Mouse (Mus musculus): ENCODE data around the gene Agbl4. TPM values are rescaled to one million over a fixed set of nuclear protein-coding genes. Genes with fewer than 3 reads are reported as not detected.

The Agbl4 gene
- total and polyA plus RNA-seq, 3 experiments = not detected

GRCm38 (mm10) chr4:111001641-111002040 lies 604.2 kb downstream of the Agbl4 start:
- Histone ChIP-seq H3K36me3 (replicated peaks in 1 of 2; ENCODE audit: control insufficient read depth in 1 of 2, insufficient read depth in 1 of 2, low read length in 1 of 2) (no peaks in the 10 kb centered on the region), H3K4me2 (ENCODE audit: insufficient read depth, low read depth, poor library complexity, severe bottlenecking) (no peak overlapping the region), H3K27me3 (replicated peaks) (no peaks in the 10 kb centered on the region), H3K4me3 (replicated peaks in 1 of 3; ENCODE audit: low read depth in 2 of 3, low read length in 2 of 3, poor library complexity in 1 of 3) (no peak overlapping the region), H3K9ac (ENCODE audit: insufficient read depth, low read depth) (no peak overlapping the region), H3K4me1 (ENCODE audit: control insufficient read depth in 1 of 2, insufficient read depth in 2 of 2) (no peaks in the 10 kb centered on the region), H3K9me3 (replicated peaks; ENCODE audit: low read length) (no peaks in the 10 kb centered on the region), H3K79me2 (replicated peaks; ENCODE audit: control insufficient read depth, extremely low read depth, insufficient read depth, poor library complexity, severe bottlenecking) (no peaks in the 10 kb centered on the region), H3K27ac (ENCODE audit: insufficient read depth, low read depth) (no peak overlapping the region)
- DNase-seq (ENCODE audit: extremely low read depth) = no peak
- dilution Hi-C loops (cut with MboI; ENCODE audit: extremely low pct_ligation_motif_present, extremely low pct_unique_long_range_greater_than_20kb, low sequenced_read_pairs) = no loop called here
- in situ Hi-C loops (cut with MboI; ENCODE audit: low pct_ligation_motif_present, low pct_unique_long_range_greater_than_20kb, low sequenced_read_pairs) = no loop called here
- no peak for TF ChIP-seq GABPA (IDR thresholded peaks at IDR 0.05; ENCODE audit: insufficient replicate concordance, low read depth, low read length)
- TF ChIP-seq TCF12 (IDR thresholded peaks at IDR 0.05; ENCODE audit: low read depth, low read length) = no peak
- TF ChIP-seq POLR2A (IDR thresholded peaks at IDR 0.05; ENCODE audit: low read depth, low read length) = no peak
- TF ChIP-seq ZMIZ1 (IDR thresholded peaks at IDR 0.05; ENCODE audit: low read depth, low read length) = no peak
- TF ChIP-seq ZKSCAN1 (IDR thresholded peaks at IDR 0.05; ENCODE audit: borderline replicate concordance, low read depth, low read length) = no peak

GRCm38 (mm10) chr4:111004719-111005479 lies 607.4 kb downstream of the Agbl4 start:
- H3K79me2 ChIP-seq (replicated peaks; ENCODE audit: control insufficient read depth, extremely low read depth, insufficient read depth, poor library complexity, severe bottlenecking) = no peaks in the 10 kb centered on the region
- no peaks in the 10 kb centered on the region for H3K9me3 ChIP-seq (replicated peaks; ENCODE audit: low read length)
- H3K4me1 ChIP-seq (ENCODE audit: control insufficient read depth in 1 of 2, insufficient read depth in 2 of 2) = no peaks in the 10 kb centered on the region
- in situ Hi-C loops (cut with MboI; ENCODE audit: low pct_ligation_motif_present, low pct_unique_long_range_greater_than_20kb, low sequenced_read_pairs) (no loop called here), dilution Hi-C loops (cut with MboI; ENCODE audit: extremely low pct_ligation_motif_present, extremely low pct_unique_long_range_greater_than_20kb, low sequenced_read_pairs) (no loop called here)
- H3K4me2 ChIP-seq (ENCODE audit: insufficient read depth, low read depth, poor library complexity, severe bottlenecking) = no peak overlapping the region
- no peak overlapping the region for H3K9ac ChIP-seq (ENCODE audit: insufficient read depth, low read depth)
- TF ChIP-seq E2F4 (IDR thresholded peaks at IDR 0.05; ENCODE audit: insufficient replicate concordance, low read depth, low read length) (no peak), IRF4 (IDR thresholded peaks at IDR 0.05; ENCODE audit: low read depth, low read length) (no peak), MAZ (IDR thresholded peaks at IDR 0.05; ENCODE audit: low read depth, low read length) (no peak), MEF2A (IDR thresholded peaks at IDR 0.05; ENCODE audit: borderline replicate concordance, low read depth, low read length) (no peak), CHD2 (IDR thresholded peaks at IDR 0.05; ENCODE audit: low read length) (no peak), RAD21 (IDR thresholded peaks at IDR 0.05; ENCODE audit: low read depth, low read length) (no peak), KAT2A (IDR thresholded peaks at IDR 0.05; ENCODE audit: insufficient replicate concordance, low read length) (no peak)
- no peak for DNase-seq (ENCODE audit: extremely low read depth)
- H3K27me3 ChIP-seq (replicated peaks) = no peaks in the 10 kb centered on the region
- no peak overlapping the region for H3K4me3 ChIP-seq (replicated peaks in 1 of 3; ENCODE audit: low read depth in 2 of 3, low read length in 2 of 3, poor library complexity in 1 of 3)
- no peaks in the 10 kb centered on the region for H3K36me3 ChIP-seq (replicated peaks in 1 of 2; ENCODE audit: control insufficient read depth in 1 of 2, insufficient read depth in 1 of 2, low read length in 1 of 2)
- H3K27ac ChIP-seq (ENCODE audit: insufficient read depth, low read depth) = no peak overlapping the region

GRCm38 (mm10) chr4:111019376-111019775 lies 621.9 kb downstream of the Agbl4 start:
- TF ChIP-seq GABPA (IDR thresholded peaks at IDR 0.05; ENCODE audit: insufficient replicate concordance, low read depth, low read length) (no peak), USF2 (conservative IDR thresholded peaks at IDR 0.05; ENCODE audit: low read depth, low read length) (no peak), JUND (conservative IDR thresholded peaks at IDR 0.05; ENCODE audit: low read depth, low read length) (no peak), MEF2A (IDR thresholded peaks at IDR 0.05; ENCODE audit: borderline replicate concordance, low read depth, low read length) (no peak), SIN3A (IDR thresholded peaks at IDR 0.05; ENCODE audit: low read length) (no peak)

More at GRCm38 (mm10) chr4:111019376-111019775, 621.9 kb downstream of the Agbl4 start:
- Histone ChIP-seq H3K79me2 (replicated peaks; ENCODE audit: control insufficient read depth, extremely low read depth, insufficient read depth, poor library complexity, severe bottlenecking) (no peaks in the 10 kb centered on the region), H3K9ac (ENCODE audit: insufficient read depth, low read depth) (no peak overlapping the region), H3K4me1 (ENCODE audit: control insufficient read depth in 1 of 2, insufficient read depth in 2 of 2) (no peaks in the 10 kb centered on the region), H3K27me3 (replicated peaks) (no peaks in the 10 kb centered on the region), H3K4me3 (replicated peaks in 1 of 3; ENCODE audit: low read depth in 2 of 3, low read length in 2 of 3, poor library complexity in 1 of 3) (no peak overlapping the region), H3K9me3 (replicated peaks; ENCODE audit: low read length) (no peaks in the 10 kb centered on the region), H3K27ac (ENCODE audit: insufficient read depth, low read depth) (no peak overlapping the region), H3K36me3 (replicated peaks in 1 of 2; ENCODE audit: control insufficient read depth in 1 of 2, insufficient read depth in 1 of 2, low read length in 1 of 2) (no peaks in the 10 kb centered on the region), H3K4me2 (ENCODE audit: insufficient read depth, low read depth, poor library complexity, severe bottlenecking) (no peak overlapping the region)
- in situ Hi-C loops (cut with MboI; ENCODE audit: low pct_ligation_motif_present, low pct_unique_long_range_greater_than_20kb, low sequenced_read_pairs) (no loop called here), dilution Hi-C loops (cut with MboI; ENCODE audit: extremely low pct_ligation_motif_present, extremely low pct_unique_long_range_greater_than_20kb, low sequenced_read_pairs) (no loop called here)
- no peak for DNase-seq (ENCODE audit: extremely low read depth)
